Mouse (Mus musculus) liver, adult 2 months (tissue): ENCODE measurements around the gene Snx17. TPM values are rescaled to one million over a fixed set of nuclear protein-coding genes. Genes with fewer than 3 reads are reported as not detected.
"Not testable (repeated sequence)": the region's sequence is repeated elsewhere in the genome, so short reads cannot be mapped to it uniquely, and the experiment has no call there.

Experiments used
- DNase-seq: peaks from one replicate; pipeline ENCODE4 v3.0.0-alpha.2; 2011; ENCODE audit warnings: low read depth, low spot score; ENCODE audit errors: extremely low read depth
- H3K27ac ChIP-seq: fragments of 200-500 bp; replicated peaks from 2 replicates; pipeline ENCODE4 v1.5.1; 2012; ENCODE audit warnings: low read depth, mild to moderate bottlenecking, control low read depth, inconsistent platforms, low read length; ENCODE audit not compliant: insufficient read depth
- H3K27me3 ChIP-seq: fragments of 200-500 bp; 2 replicates; pipeline ENCODE4 v1.6.1; 2012; ENCODE audit warnings: mild to moderate bottlenecking, moderate library complexity, low read length, inconsistent platforms; ENCODE audit not compliant: control insufficient read depth, insufficient read depth
- H3K36me3 ChIP-seq: fragments of 200-500 bp; 2 replicates; pipeline ENCODE4 v1.6.1; 2012; ENCODE audit warnings: low read length, inconsistent platforms; ENCODE audit not compliant: control insufficient read depth, insufficient read depth
- H3K4me1 ChIP-seq: fragments of 200-500 bp; 2 replicates; pipeline ENCODE4 v1.6.1; 2011; ENCODE audit warnings: low read length; ENCODE audit not compliant: control insufficient read depth, insufficient read depth
- H3K4me3 ChIP-seq: fragments of 200-500 bp; 2 replicates; pipeline ENCODE4 v1.5.1; 2011; ENCODE audit warnings: low read depth, mild to moderate bottlenecking, control low read depth, low read length, moderate library complexity; ENCODE audit not compliant: insufficient read depth
- H3K79me2 ChIP-seq: fragments of 200-500 bp; 2 replicates; pipeline ENCODE4 v1.6.1; 2012; ENCODE audit warnings: inconsistent platforms, mild to moderate bottlenecking, low read length, moderate library complexity; ENCODE audit not compliant: control insufficient read depth, insufficient read depth
- H3K9ac ChIP-seq: fragments of 200-500 bp; 2 replicates; pipeline ENCODE4 v1.6.1; 2012; ENCODE audit warnings: low read depth, mild to moderate bottlenecking, control low read depth, inconsistent platforms, low read length
- CTCF ChIP-seq: fragments of 200-500 bp; IDR thresholded peaks from 2 replicates; pipeline ENCODE4 v1.5.1; 2011; ENCODE audit warnings: low read depth, low read length, control low read depth
- POLR2A ChIP-seq: fragments of 200-500 bp; IDR thresholded peaks from 2 replicates; pipeline ENCODE4 v1.6.1; 2011; ENCODE audit warnings: low read length, control low read depth; ENCODE audit not compliant: insufficient read depth; ENCODE audit errors: extremely low read depth
- WGBS: fragments of 180-500 bp; shearing (Covaris S2); methylation state at CpG from one replicate; pipeline ENCODE4 v1.1.7; 2018; 5-methylcytosine and 5-hydroxymethylcytosine counted together
- polyA plus RNA-seq: library from polyadenylated mRNA; depleted of rRNA; stranded (reverse); fragments of >200 nt; gene quantifications from 2 replicates; pipeline ENCODE4 v1.2.3, GENCODE M21; 2012
- total RNA-seq: library from RNA; depleted of rRNA; stranded (reverse); fragments of >200 nt; gene quantifications from 2 replicates; pipeline ENCODE4 v1.2.3, GENCODE M21; 2014

The Snx17 gene
- total and polyA plus RNA-seq, 2 experiments = 13.3 to 22.5 TPM

DNA sequence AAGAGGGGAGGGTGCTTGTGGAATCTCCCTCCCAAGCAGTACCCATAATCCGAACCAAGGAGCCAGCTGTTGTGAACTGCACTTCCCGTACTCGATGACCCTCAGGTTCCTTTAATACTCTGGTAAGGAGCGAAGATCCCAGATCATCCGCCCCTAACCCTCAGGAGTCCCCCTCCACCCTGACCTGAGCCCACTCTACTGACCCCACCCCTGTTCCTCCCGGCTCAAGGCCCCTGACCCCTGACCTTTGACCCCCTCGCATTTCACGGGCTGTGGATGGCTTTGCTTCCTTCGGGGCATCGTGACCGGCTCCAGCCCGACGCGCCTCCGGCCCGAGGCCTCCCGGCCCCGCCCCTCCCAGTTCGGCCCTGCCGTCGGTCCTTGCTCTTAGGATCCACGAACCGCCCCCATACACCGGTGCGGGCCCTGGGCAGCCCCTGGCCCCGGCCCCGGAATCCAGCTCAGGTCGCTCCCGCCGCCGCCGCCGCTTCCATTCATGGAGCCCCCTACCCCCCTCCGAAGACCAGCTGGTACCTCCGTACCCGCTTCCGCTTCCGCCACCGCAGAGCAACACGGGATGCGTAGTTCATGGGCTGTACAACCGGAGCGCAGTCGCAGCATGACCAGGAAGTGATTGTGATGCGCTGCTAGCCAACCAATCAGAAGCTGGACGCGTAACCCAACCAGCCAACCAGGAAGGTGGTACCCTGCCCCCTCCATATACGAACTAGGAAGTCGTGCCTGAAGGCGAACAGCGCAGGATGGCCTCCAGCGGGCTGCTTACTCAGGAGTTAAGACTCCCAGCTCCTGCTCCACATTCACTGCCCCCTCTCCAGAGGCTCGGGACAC is 8.9 kb downstream of the Snx17 start, which contains the start of gene Zfp513:
TSS of gene Zfp513 (minus strand) at position 562 of the 849 bp plus-strand sequence.
- peaks cover 4% of the 10 kb centered on the region for H3K4me1 ChIP-seq
- no peak for TF ChIP-seq CTCF
- peak; percentile 89; the same call in 1 of the 2 replicates for TF ChIP-seq POLR2A
- DNase-seq = peak; percentile 98
- H3K27me3 ChIP-seq = no peaks in the 10 kb centered on the region
- peaks cover 37% of the 10 kb centered on the region for H3K36me3 ChIP-seq
- H3K79me2 ChIP-seq = peaks cover 7% of the 10 kb centered on the region
- WGBS = 1% methylated on average over 53 of the region's 53 CpGs
- H3K27ac ChIP-seq = peak within 1 kb of the TSS; percentile 81
- H3K4me3 ChIP-seq = peak within 1 kb of the TSS; percentile 73
- peak within 1 kb of the TSS; percentile 81 for H3K9ac ChIP-seq

GRCm38 (mm10) chr5:31202933-31203332 is 9.9 kb downstream of the Snx17 start:
- peaks cover 4% of the 10 kb centered on the region for H3K4me1 ChIP-seq
- H3K27me3 ChIP-seq = no peaks in the 10 kb centered on the region
- H3K36me3 ChIP-seq = peaks cover 40% of the 10 kb centered on the region
- H3K27ac ChIP-seq = peak overlapping the region; percentile 59; the same call in 1 of the 2 replicates
- H3K4me3 ChIP-seq = peak overlapping the region; percentile 66
- TF ChIP-seq CTCF (no peak), POLR2A (no peak)
- peak overlapping the region; percentile 76; the same call in 1 of the 2 replicates for H3K9ac ChIP-seq
- no peak for DNase-seq
- H3K79me2 ChIP-seq = peaks cover 7% of the 10 kb centered on the region
- 88% methylated on average over 7 of the region's 7 CpGs for WGBS

DNA sequence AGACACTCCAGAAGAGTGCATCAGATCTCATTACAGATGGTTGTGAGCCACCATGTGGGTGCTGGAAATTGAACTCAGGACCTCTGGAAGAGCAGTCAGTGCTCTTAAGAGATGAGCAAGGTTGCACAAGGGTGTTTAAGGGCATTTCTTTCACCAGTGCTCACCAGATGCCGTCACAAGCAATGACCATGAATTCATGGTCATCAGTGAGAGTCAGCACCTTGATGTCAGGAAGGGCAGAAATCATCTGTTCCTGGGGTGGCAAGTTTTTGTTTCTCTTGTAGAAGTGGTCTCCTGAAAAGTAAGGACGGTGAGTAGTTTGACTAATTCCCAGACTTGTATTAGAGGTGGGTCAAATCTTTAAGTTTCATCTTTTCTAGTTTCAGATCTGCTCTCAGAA is 10.8 kb downstream of the Snx17 start:
- Histone ChIP-seq H3K9ac (no peak overlapping the region), H3K4me1 (peaks cover 4% of the 10 kb centered on the region), H3K27ac (no peak overlapping the region), H3K27me3 (no peaks in the 10 kb centered on the region), H3K4me3 (no peak overlapping the region), H3K36me3 (peaks cover 37% of the 10 kb centered on the region), H3K79me2 (peaks cover 11% of the 10 kb centered on the region)
- 97% methylated on average over 2 of the region's 2 CpGs for WGBS
- no peak for DNase-seq
- TF ChIP-seq POLR2A = no peak

DNA sequence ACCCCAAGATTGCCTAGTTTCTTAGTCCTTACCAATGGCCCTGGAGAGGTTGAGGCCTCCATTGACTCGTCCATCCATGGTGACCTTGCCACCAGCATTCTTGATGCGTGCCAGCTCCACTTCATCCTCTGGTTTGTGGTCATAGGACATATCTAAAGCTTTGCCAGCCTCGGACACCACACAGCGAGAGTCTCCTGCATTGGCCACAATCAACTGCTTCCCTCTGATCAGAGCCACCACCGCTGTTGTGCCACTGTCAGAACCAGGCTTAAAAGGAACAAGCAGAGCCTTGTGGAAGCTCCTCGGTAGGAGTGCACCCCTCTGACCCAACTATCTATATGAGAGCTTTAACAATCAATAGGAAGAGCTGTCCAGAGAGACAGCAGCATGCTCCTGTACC is 11.4 kb downstream of the Snx17 start:
- Histone ChIP-seq H3K9ac (no peak overlapping the region), H3K27me3 (no peaks in the 10 kb centered on the region), H3K27ac (no peak overlapping the region), H3K4me1 (peaks cover 4% of the 10 kb centered on the region), H3K36me3 (peaks cover 35% of the 10 kb centered on the region), H3K79me2 (peaks cover 11% of the 10 kb centered on the region), H3K4me3 (no peak overlapping the region)
- TF ChIP-seq CTCF (no peak), POLR2A (no peak)
- 94% methylated on average over 6 of the region's 6 CpGs for WGBS
- DNase-seq = no peak

DNA sequence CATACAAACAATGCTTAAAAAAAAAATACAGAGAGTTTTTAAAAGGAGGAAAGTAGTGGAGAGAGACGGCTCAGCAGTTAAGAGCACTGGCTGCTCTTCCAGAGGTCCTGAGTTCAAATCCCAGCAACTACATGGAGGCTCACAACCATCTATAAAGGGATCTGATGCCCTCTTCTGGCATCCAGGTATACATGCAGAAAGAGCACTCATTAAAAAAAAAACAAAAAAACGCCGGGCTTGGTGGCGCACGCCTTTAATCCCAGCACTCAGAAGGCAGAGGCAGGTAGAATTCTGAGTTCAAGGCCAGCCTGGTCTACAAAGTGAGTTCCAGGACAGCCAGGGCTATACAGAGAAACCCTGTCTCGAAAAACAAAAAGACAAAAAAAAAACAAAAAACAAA is 23.5 kb downstream of the Snx17 start:
- H3K79me2 ChIP-seq = peaks cover 20% of the 10 kb centered on the region; the same call in 1 of the 2 replicates
- H3K9ac ChIP-seq, DNase-seq, H3K4me3 ChIP-seq, H3K27ac ChIP-seq, H3K4me1 ChIP-seq, H3K27me3 ChIP-seq, H3K36me3 ChIP-seq: not testable (repeated sequence)
- WGBS = 79% methylated on average over 6 of the region's 6 CpGs

GRCm38 (mm10) chr5:31218294-31218693 is 25.3 kb downstream of the Snx17 start:
- no peak for TF ChIP-seq CTCF
- TF ChIP-seq POLR2A = no peak
- DNase-seq = no peak
- WGBS = 42% methylated on average over 7 of the region's 7 CpGs
- no peak overlapping the region for H3K4me3 ChIP-seq
- no peaks in the 10 kb centered on the region for H3K36me3 ChIP-seq
- H3K79me2 ChIP-seq = peaks cover 14% of the 10 kb centered on the region; the same call in 1 of the 2 replicates
- no peak overlapping the region for H3K27ac ChIP-seq
- H3K9ac ChIP-seq = no peak overlapping the region
- peaks cover 10% of the 10 kb centered on the region for H3K4me1 ChIP-seq
- H3K27me3 ChIP-seq = no peaks in the 10 kb centered on the region
